ENCODE assay signal across 8 mouse cellular contexts in the genomic region with DNA sequence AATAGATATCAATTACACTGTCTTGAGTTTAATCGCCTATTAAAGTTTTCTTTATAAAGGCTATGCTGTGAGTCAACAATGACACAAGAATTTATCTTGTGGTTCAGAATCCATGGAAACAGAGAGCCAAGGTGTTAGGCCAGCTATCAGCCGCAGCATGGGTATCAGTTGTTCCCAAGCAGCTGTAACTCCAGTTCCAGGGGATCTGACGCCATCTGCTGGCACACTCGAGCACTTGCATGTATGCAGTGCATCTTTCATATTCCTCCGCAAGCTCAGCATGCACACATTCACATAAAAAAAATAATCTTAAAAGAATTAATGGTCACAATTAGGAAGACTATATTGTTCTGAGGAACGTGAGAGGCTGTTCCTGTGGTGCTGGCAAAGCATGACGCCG. TPM values are rescaled to one million over a fixed set of nuclear protein-coding genes. Genes with fewer than 3 reads are reported as not detected.
DNase-seq lines count a peak whose midpoint lies in the region; ATAC-seq and TF ChIP-seq lines count a peak whose summit lies in the region.
"Had no signal": no experiment of that assay in that cellular context is flagged by ENCODE, and none has a peak within 500 bp of the region (broad histone marks: within the 10 kb centered on the region; RNA-seq: fewer than 3 reads in every experiment).

No protein-coding gene starts in this region.

- H3K27me3 ChIP-seq in kidney, postnatal 0 days (ENCODE audit: insufficient read depth, low read length): no peaks in the 10 kb centered on the region
- no peaks in the 10 kb centered on the region for H3K27me3 ChIP-seq in kidney, embryonic 16.5 days (ENCODE audit: insufficient read depth, low read length)
- no peaks in the 10 kb centered on the region; the same call in 1 of the 2 replicates for H3K27me3 ChIP-seq in G1E (ENCODE audit: insufficient read depth, low read length)
- no peaks in the 10 kb centered on the region for H3K27me3 ChIP-seq in forebrain, embryonic 14.5 days (replicated peaks; ENCODE audit: control insufficient read depth, insufficient read depth, low read length)
- H3K27me3 ChIP-seq: liver, embryonic 15.5 days had no signal

- H3K4me1 ChIP-seq in kidney, postnatal 0 days (replicated peaks; ENCODE audit: insufficient read depth, low read length): no peaks in the 10 kb centered on the region
- no peaks in the 10 kb centered on the region for H3K4me1 ChIP-seq in kidney, embryonic 16.5 days (ENCODE audit: insufficient read depth, low read length)
- H3K4me1 ChIP-seq in G1E (ENCODE audit: insufficient read depth, low read depth, low read length): no peaks in the 10 kb centered on the region
- no peaks in the 10 kb centered on the region for H3K4me1 ChIP-seq in forebrain, embryonic 14.5 days (ENCODE audit: control insufficient read depth, insufficient read depth, low read length)
- no peaks in the 10 kb centered on the region for H3K4me1 ChIP-seq in lung, adult 2 months (ENCODE audit: control insufficient read depth, insufficient read depth, low read length)
- H3K4me1 ChIP-seq: liver, embryonic 15.5 days had no signal

- no peaks in the 10 kb centered on the region for H3K36me3 ChIP-seq in kidney, postnatal 0 days (ENCODE audit: insufficient read depth, low read length)
- no peaks in the 10 kb centered on the region for H3K36me3 ChIP-seq in kidney, embryonic 16.5 days (ENCODE audit: insufficient read depth, low read length)
- H3K36me3 ChIP-seq in G1E (replicated peaks): no peaks in the 10 kb centered on the region
- H3K36me3 ChIP-seq in forebrain, embryonic 14.5 days (ENCODE audit: control insufficient read depth, insufficient read depth, low read length): no peaks in the 10 kb centered on the region
- H3K36me3 ChIP-seq: liver, embryonic 15.5 days had no signal

- WGBS in kidney, postnatal 0 days: 41% methylated on average over 8 of the region's 8 CpGs
- WGBS in kidney, embryonic 16.5 days: 42% methylated on average over 8 of the region's 8 CpGs
- 35% methylated on average over 8 of the region's 8 CpGs for WGBS in forebrain, embryonic 14.5 days
- WGBS in lung, adult 2 months: 28% methylated on average over 8 of the region's 8 CpGs

- no peak for TF ChIP-seq POLR2A in lung, adult 2 months (IDR thresholded peaks at IDR 0.05; ENCODE audit: borderline replicate concordance, extremely low read depth, low read depth, low read length)

- peak; percentile 73 for TF ChIP-seq CTCF in kidney, postnatal 0 days (IDR thresholded peaks at IDR 0.05; ENCODE audit: low read depth)
- 0 out of 2 replicates have a peak, but pooled peaks have one; percentile 37 for TF ChIP-seq CTCF in G1E (IDR thresholded peaks at IDR 0.05; ENCODE audit: low read depth, low read length)
- TF ChIP-seq CTCF in lung, adult 2 months (IDR thresholded peaks at IDR 0.05; ENCODE audit: insufficient read depth, low read length): peak; percentile 80

- no peak for ATAC-seq in kidney, postnatal 0 days (replicated peaks; ENCODE audit: low FRiP score, low read depth)
- no peak for ATAC-seq in kidney, embryonic 16.5 days (ENCODE audit: low FRiP score, low TSS enrichment)
- no peak for ATAC-seq in G1E (ENCODE audit: extremely low read depth, insufficient number of reproducible peaks, low FRiP score, poor library complexity, severe bottlenecking)
- ATAC-seq in forebrain, embryonic 14.5 days: no peak

- no peaks in the 10 kb centered on the region for H3K9me3 ChIP-seq in kidney, postnatal 0 days (replicated peaks; ENCODE audit: low read length)
- no peaks in the 10 kb centered on the region for H3K9me3 ChIP-seq in kidney, embryonic 16.5 days (ENCODE audit: low read length)
- H3K9me3 ChIP-seq in G1E (replicated peaks): no peaks in the 10 kb centered on the region
- no peaks in the 10 kb centered on the region for H3K9me3 ChIP-seq in forebrain, embryonic 14.5 days (replicated peaks; ENCODE audit: control insufficient read depth, low read length)
- H3K9me3 ChIP-seq: liver, embryonic 15.5 days had no signal

- H3K27ac ChIP-seq in kidney, postnatal 0 days: no peak overlapping the region
- H3K27ac ChIP-seq in kidney, embryonic 16.5 days (ENCODE audit: low read length): no peak overlapping the region
- no peak overlapping the region for H3K27ac ChIP-seq in forebrain, embryonic 14.5 days (ENCODE audit: low read depth, low read length)
- H3K27ac ChIP-seq: liver, embryonic 15.5 days had no signal

- H3K9ac ChIP-seq in kidney, postnatal 0 days (ENCODE audit: low read depth, low read length): no peak overlapping the region
- H3K9ac ChIP-seq in kidney, embryonic 16.5 days (replicated peaks; ENCODE audit: low read length): no peak overlapping the region
- H3K9ac ChIP-seq in forebrain, embryonic 14.5 days (ENCODE audit: low read length): no peak overlapping the region
- H3K9ac ChIP-seq: liver, embryonic 15.5 days had no signal

- H3K4me2 ChIP-seq in kidney, postnatal 0 days (ENCODE audit: low read length): no peak overlapping the region
- no peak overlapping the region for H3K4me2 ChIP-seq in kidney, embryonic 16.5 days (replicated peaks; ENCODE audit: low read depth, low read length)
- H3K4me2 ChIP-seq in forebrain, embryonic 14.5 days (ENCODE audit: low read length): no peak overlapping the region
- H3K4me2 ChIP-seq: liver, embryonic 15.5 days had no signal

- DNase-seq in kidney, postnatal 0 days (ENCODE audit: low spot score): peak; percentile 41
- no peak for DNase-seq in G1E (ENCODE audit: low spot score)
- peak; percentile 68 to 70 for DNase-seq in adrenal gland, postnatal 36 days
- peak; percentile 61 for DNase-seq in forebrain, embryonic 14.5 days (ENCODE audit: low spot score)
- peak; percentile 34 for DNase-seq in lung, adult 2 months
- DNase-seq in heart, adult 9 months (ENCODE audit: low spot score in 2 of 2): no peak

- no peak overlapping the region for H3K4me3 ChIP-seq in kidney, postnatal 0 days (replicated peaks; ENCODE audit: low read depth, low read length)
- no peak overlapping the region for H3K4me3 ChIP-seq in kidney, embryonic 16.5 days (ENCODE audit: low read length)
- H3K4me3 ChIP-seq in G1E (ENCODE audit: low read depth, low read length): no peak overlapping the region
- no peak overlapping the region for H3K4me3 ChIP-seq in forebrain, embryonic 14.5 days (ENCODE audit: low read depth, low read length)
- H3K4me3 ChIP-seq in lung, adult 2 months (replicated peaks; ENCODE audit: extremely low read depth, low read depth, low read length): no peak overlapping the region
- H3K4me3 ChIP-seq: liver, embryonic 15.5 days had no signal

RNA-seq across cellular contexts. Expression of gene Kcnma1, which starts 45.5 kb away (rescaled TPM):
- 2.1 and 2.6 TPM in 2 replicates for polyA plus RNA-seq in kidney, postnatal 0 days (2015; fragmentation: Nextera tagmentation; extraction: Ambion mirVana)
- polyA plus RNA-seq in kidney, embryonic 16.5 days (2015; fragmentation: Nextera tagmentation; extraction: Ambion mirVana): 1.4 and 2.0 TPM in 2 replicates
- total RNA-seq in G1E (2014; fragmentation: Nextera tagmentation) (not detected in 2 replicates), G1E (2017) (0.12 and 0.27 TPM in 2 replicates)
- polyA plus RNA-seq in G1E (2012): not detected in 2 replicates
- 10 to 100 TPM; 46.0 to 72.9 TPM for total RNA-seq in adrenal gland, postnatal 36 days (2021)
- 6.6 and 9.7 TPM in 2 replicates for polyA plus RNA-seq in forebrain, embryonic 14.5 days (2014; fragmentation: Nextera tagmentation; extraction: Ambion mirVana)
- polyA plus RNA-seq in lung, adult 2 months (2012; rRNA removed): 1.3 and 1.6 TPM in 2 replicates

Comparison
In these comparisons a context has a peak if more than half of its experiments do, and no peak if none do; other contexts are left out.
1. DNase-seq: peak in kidney, postnatal 0 days (single experiment), adrenal gland, postnatal 36 days (2 of 2), forebrain, embryonic 14.5 days (single experiment) and lung, adult 2 months (single experiment); none in G1E (single experiment) and heart, adult 9 months (0 of 2).
2. Peak in every context shown above with its lines, with median percentiles within 50 percentile points of each other: CTCF ChIP-seq.